Mouse (Mus musculus): ENCODE measurements at regions not wholly inside any gene's neighbourhood (a gene's known extent, or its start where the extent isn't known, plus 50 kb on each side); places are given as distances from the start of the nearest gene placed in this dataset.

GRCm38 (mm10) chr12:9345359-9345758 lies 224.6 kb upstream of the Osr1 start:
- no peaks in the 10 kb centered on the region for H3K27me3 ChIP-seq (ENCODE audit: insufficient read depth, low read length)
- ATAC-seq (replicated peaks; ENCODE audit: low FRiP score, low read depth) = no peak
- H3K27ac ChIP-seq = no peak overlapping the region
- DNase-seq (ENCODE audit: low spot score) = no peak
- no peak for TF ChIP-seq CTCF (IDR thresholded peaks at IDR 0.05; ENCODE audit: low read depth)
- no peak overlapping the region for H3K4me2 ChIP-seq (ENCODE audit: low read length)
- no peaks in the 10 kb centered on the region for H3K9me3 ChIP-seq (replicated peaks; ENCODE audit: low read length)
- H3K9ac ChIP-seq (ENCODE audit: low read depth, low read length) = no peak overlapping the region
- H3K4me1 ChIP-seq (replicated peaks; ENCODE audit: insufficient read depth, low read length) = no peaks in the 10 kb centered on the region
- no peaks in the 10 kb centered on the region for H3K36me3 ChIP-seq (ENCODE audit: insufficient read depth, low read length)
- WGBS = 37% methylated on average over 1 of the region's 1 CpGs
- no peak overlapping the region for H3K4me3 ChIP-seq (replicated peaks; ENCODE audit: low read depth, low read length)

DNA sequence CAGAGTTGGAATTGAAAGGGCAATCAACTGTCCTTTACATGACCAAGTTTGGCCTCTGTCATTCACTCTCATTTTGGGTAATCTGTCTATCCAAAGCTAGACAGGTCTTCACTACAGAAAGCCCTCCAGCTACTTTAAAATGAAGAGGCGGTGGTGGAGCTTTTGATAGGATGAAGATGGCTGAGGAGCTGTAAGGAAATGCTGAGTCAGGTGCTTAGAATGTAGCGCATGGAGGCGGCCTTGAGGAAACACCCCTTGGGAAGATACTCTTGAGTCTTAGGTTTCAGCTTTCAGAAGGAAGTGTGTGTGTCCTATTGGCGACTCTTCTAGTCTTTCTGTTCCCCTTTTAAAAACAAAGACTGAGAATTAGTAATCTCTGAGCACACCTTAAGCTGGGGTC lies 214.4 kb upstream of the Osr1 start:
- no peak overlapping the region for H3K4me2 ChIP-seq (ENCODE audit: low read length)

GRCm38 (mm10) chr12:9357856-9358255 lies 212.1 kb upstream of the Osr1 start:
- ATAC-seq (replicated peaks; ENCODE audit: low FRiP score, low read depth) (no peak), DNase-seq (ENCODE audit: low spot score) (no peak)
- Histone ChIP-seq H3K36me3 (ENCODE audit: insufficient read depth, low read length) (no peaks in the 10 kb centered on the region), H3K27me3 (ENCODE audit: insufficient read depth, low read length) (no peaks in the 10 kb centered on the region), H3K9me3 (replicated peaks; ENCODE audit: low read length) (no peaks in the 10 kb centered on the region), H3K4me2 (ENCODE audit: low read length) (no peak overlapping the region), H3K4me3 (replicated peaks; ENCODE audit: low read depth, low read length) (no peak overlapping the region), H3K4me1 (replicated peaks; ENCODE audit: insufficient read depth, low read length) (no peaks in the 10 kb centered on the region), H3K9ac (ENCODE audit: low read depth, low read length) (no peak overlapping the region), H3K27ac (no peak overlapping the region)
- no peak for TF ChIP-seq CTCF (IDR thresholded peaks at IDR 0.05; ENCODE audit: low read depth)
- WGBS = 78% methylated on average over 5 of the region's 5 CpGs

More for the DNA sequence above, 214.4 kb upstream of the Osr1 start:
- H3K9ac ChIP-seq (ENCODE audit: low read depth, low read length) = no peak overlapping the region
- no peak for TF ChIP-seq CTCF (IDR thresholded peaks at IDR 0.05; ENCODE audit: low read depth)
- no peak for ATAC-seq (replicated peaks; ENCODE audit: low FRiP score, low read depth)
- DNase-seq (ENCODE audit: low spot score) = no peak
- WGBS = 74% methylated on average over 4 of the region's 4 CpGs
- H3K27me3 ChIP-seq (ENCODE audit: insufficient read depth, low read length) = no peaks in the 10 kb centered on the region
- H3K4me1 ChIP-seq (replicated peaks; ENCODE audit: insufficient read depth, low read length) = no peaks in the 10 kb centered on the region
- H3K36me3 ChIP-seq (ENCODE audit: insufficient read depth, low read length) = no peaks in the 10 kb centered on the region
- H3K27ac ChIP-seq = no peak overlapping the region
- no peak overlapping the region for H3K4me3 ChIP-seq (replicated peaks; ENCODE audit: low read depth, low read length)
- no peaks in the 10 kb centered on the region for H3K9me3 ChIP-seq (replicated peaks; ENCODE audit: low read length)

- Histone ChIP-seq H3K36me3 (ENCODE audit: insufficient read depth, low read length) (no peaks in the 10 kb centered on the region), H3K9ac (ENCODE audit: low read depth, low read length) (no peak overlapping the region), H3K4me2 (ENCODE audit: low read length) (no peak overlapping the region), H3K27ac (no peak overlapping the region), H3K4me1 (replicated peaks; ENCODE audit: insufficient read depth, low read length) (no peaks in the 10 kb centered on the region), H3K27me3 (ENCODE audit: insufficient read depth, low read length) (no peaks in the 10 kb centered on the region), H3K4me3 (replicated peaks; ENCODE audit: low read depth, low read length) (no peak overlapping the region), H3K9me3 (replicated peaks; ENCODE audit: low read length) (no peaks in the 10 kb centered on the region)
- no peak for DNase-seq (ENCODE audit: low spot score)
- no peak for TF ChIP-seq CTCF (IDR thresholded peaks at IDR 0.05; ENCODE audit: low read depth)
- WGBS = 48% methylated on average over 8 of the region's 8 CpGs
- ATAC-seq (replicated peaks; ENCODE audit: low FRiP score, low read depth) = no peak
Measured at GRCm38 (mm10) chr12:9358872-9359271, 211.0 kb upstream of the Osr1 start.

- H3K4me3 ChIP-seq (replicated peaks; ENCODE audit: low read depth, low read length) = no peak overlapping the region
- no peak for TF ChIP-seq CTCF (IDR thresholded peaks at IDR 0.05; ENCODE audit: low read depth)
- H3K27ac ChIP-seq = no peak overlapping the region
- no peak overlapping the region for H3K4me2 ChIP-seq (ENCODE audit: low read length)
- H3K4me1 ChIP-seq (replicated peaks; ENCODE audit: insufficient read depth, low read length) = no peaks in the 10 kb centered on the region
- H3K9ac ChIP-seq (ENCODE audit: low read depth, low read length) = no peak overlapping the region
- peak; percentile 84 for DNase-seq (ENCODE audit: low spot score)
- H3K27me3 ChIP-seq (ENCODE audit: insufficient read depth, low read length) = no peaks in the 10 kb centered on the region
- H3K36me3 ChIP-seq (ENCODE audit: insufficient read depth, low read length) = no peaks in the 10 kb centered on the region
- ATAC-seq (replicated peaks; ENCODE audit: low FRiP score, low read depth) = peak; percentile 80
- no peaks in the 10 kb centered on the region for H3K9me3 ChIP-seq (replicated peaks; ENCODE audit: low read length)
- 15% methylated on average over 1 of the region's 1 CpGs for WGBS
Measured at GRCm38 (mm10) chr12:9365931-9366330, 204.0 kb upstream of the Osr1 start.

- no peak overlapping the region for H3K27ac ChIP-seq
- ATAC-seq (replicated peaks; ENCODE audit: low FRiP score, low read depth) = no peak
- no peak overlapping the region for H3K4me3 ChIP-seq (replicated peaks; ENCODE audit: low read depth, low read length)
- WGBS = 49% methylated on average over 5 of the region's 5 CpGs
- no peak overlapping the region for H3K9ac ChIP-seq (ENCODE audit: low read depth, low read length)
- H3K4me2 ChIP-seq (ENCODE audit: low read length) = no peak overlapping the region
- no peaks in the 10 kb centered on the region for H3K9me3 ChIP-seq (replicated peaks; ENCODE audit: low read length)
- no peaks in the 10 kb centered on the region for H3K27me3 ChIP-seq (ENCODE audit: insufficient read depth, low read length)
- no peaks in the 10 kb centered on the region for H3K4me1 ChIP-seq (replicated peaks; ENCODE audit: insufficient read depth, low read length)
- peak; percentile 3 for DNase-seq (ENCODE audit: low spot score)
- H3K36me3 ChIP-seq (ENCODE audit: insufficient read depth, low read length) = no peaks in the 10 kb centered on the region
- no peak for TF ChIP-seq CTCF (IDR thresholded peaks at IDR 0.05; ENCODE audit: low read depth)
Measured at GRCm38 (mm10) chr12:9368682-9369081, 201.2 kb upstream of the Osr1 start.

GRCm38 (mm10) chr12:9401956-9402355 lies 168.0 kb upstream of the Osr1 start:
- no peaks in the 10 kb centered on the region for H3K36me3 ChIP-seq (ENCODE audit: insufficient read depth, low read length)
- WGBS = 60% methylated on average over 3 of the region's 3 CpGs
- TF ChIP-seq CTCF (IDR thresholded peaks at IDR 0.05; ENCODE audit: low read depth) = no peak
- H3K27ac ChIP-seq = no peak overlapping the region
- no peak for ATAC-seq (replicated peaks; ENCODE audit: low FRiP score, low read depth)
- no peaks in the 10 kb centered on the region for H3K4me1 ChIP-seq (replicated peaks; ENCODE audit: insufficient read depth, low read length)
- DNase-seq (ENCODE audit: low spot score) = no peak
- H3K4me2 ChIP-seq (ENCODE audit: low read length) = no peak overlapping the region
- H3K4me3 ChIP-seq (replicated peaks; ENCODE audit: low read depth, low read length) = no peak overlapping the region
- H3K27me3 ChIP-seq (ENCODE audit: insufficient read depth, low read length) = no peaks in the 10 kb centered on the region
- no peaks in the 10 kb centered on the region for H3K9me3 ChIP-seq (replicated peaks; ENCODE audit: low read length)
- H3K9ac ChIP-seq (ENCODE audit: low read depth, low read length) = no peak overlapping the region
